Mouse (Mus musculus) inflammation-experienced regulatory T-cells, adult 6 months (primary cell): Measurements from ENCODE around the gene Lsm12. TPM values are rescaled to one million over a fixed set of nuclear protein-coding genes. Genes with fewer than 3 reads are reported as not detected.
A peak's percentile ranks its signal among the peaks of the same experiment; 100 is the strongest.

Experiments used
- ATAC-seq: one replicate; pipeline ENCODE4 v1.8.0; 2017
- polyA plus RNA-seq, 3 experiments: library from polyadenylated mRNA; unstranded; fragments of 100-300 nt; shearing (Covaris generic); gene quantifications; one replicate each; pipeline ENCODE4 v1.2.1; 2017

The Lsm12 gene
- polyA plus RNA-seq: 10 to 100 TPM; 58.3 to 99.6 (median 68.0) TPM

GRCm38 (mm10) chr11:102184646-102185495 is at the start of gene Lsm12:
Gene Lsm12 (minus strand): TSS chr11:102185296.
- ATAC-seq: peak; percentile 86

DNA sequence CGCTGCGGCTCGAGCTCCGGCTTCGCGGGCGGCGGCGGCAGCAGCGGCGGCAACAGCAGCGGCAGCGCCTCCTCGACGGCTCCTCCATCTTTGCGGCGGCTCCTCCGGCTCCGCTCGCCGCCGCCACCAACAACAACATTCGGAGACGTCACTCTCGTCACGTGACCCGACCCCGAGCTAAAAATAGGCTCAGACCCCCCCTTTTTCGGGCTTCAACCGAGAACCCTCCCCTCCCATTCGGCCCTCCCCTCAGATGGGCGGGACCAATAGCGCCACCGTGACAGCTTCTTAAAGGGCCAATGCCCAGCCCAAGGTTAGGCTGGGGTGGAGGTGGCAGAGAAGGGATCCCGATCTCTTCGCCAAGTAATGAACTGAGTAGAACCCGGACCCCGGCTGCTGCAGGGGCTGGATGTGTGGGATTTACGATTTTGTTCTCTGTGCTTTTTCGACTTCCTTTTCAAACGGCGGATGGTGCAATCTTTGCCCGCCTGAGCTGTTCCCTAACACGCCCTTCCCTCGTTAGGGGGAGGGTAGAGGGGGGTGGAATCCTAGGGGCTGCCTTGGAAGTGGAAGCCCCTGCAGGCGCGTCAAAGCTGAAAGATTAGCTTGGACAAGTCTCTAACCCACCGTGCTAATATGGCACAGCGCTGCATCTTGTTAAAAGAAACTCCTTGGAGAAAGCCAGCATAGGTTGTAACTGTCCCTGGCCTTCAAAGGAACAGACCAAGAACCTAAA is 45.1 kb upstream of the Lsm12 start, which contains the start of gene Hdac5:
TSS of gene Hdac5 (minus strand) at position 161 of the 736 bp plus-strand sequence.
- peak; percentile 94 for ATAC-seq

GRCm38 (mm10) chr11:102229331-102229953 is 44.3 kb upstream of the Lsm12 start:
- peak; percentile 15 for ATAC-seq

DNA sequence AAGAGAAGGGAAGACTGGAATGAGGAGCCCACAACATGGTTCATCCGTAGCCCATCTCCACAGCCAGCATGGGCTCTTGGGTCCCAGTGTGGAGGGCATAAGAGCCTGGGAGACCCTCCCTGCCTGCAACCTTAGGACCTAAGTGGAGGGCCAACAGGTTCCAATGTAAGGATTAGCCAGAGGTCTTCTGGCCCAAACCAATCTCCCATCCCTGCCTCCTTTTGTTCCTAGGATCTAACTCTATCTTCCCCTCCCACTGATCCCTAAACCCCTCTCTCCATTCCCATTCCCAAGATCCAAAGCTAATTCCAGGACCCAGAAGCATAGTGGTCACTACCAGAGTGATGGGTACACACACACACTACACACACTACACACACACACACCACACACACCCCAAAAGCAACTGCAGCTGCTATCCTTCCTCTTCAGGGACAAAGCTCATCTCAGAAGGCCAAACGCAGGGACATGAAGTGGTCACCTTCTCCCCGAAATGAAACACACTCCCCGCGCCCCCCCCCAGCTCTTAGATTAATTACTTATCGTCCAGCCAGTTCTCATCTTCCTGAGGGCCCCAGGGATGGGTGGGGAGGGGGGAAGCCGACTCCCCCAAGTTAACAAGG is 43.7 kb upstream of the Lsm12 start:
- ATAC-seq: no peak

DNA sequence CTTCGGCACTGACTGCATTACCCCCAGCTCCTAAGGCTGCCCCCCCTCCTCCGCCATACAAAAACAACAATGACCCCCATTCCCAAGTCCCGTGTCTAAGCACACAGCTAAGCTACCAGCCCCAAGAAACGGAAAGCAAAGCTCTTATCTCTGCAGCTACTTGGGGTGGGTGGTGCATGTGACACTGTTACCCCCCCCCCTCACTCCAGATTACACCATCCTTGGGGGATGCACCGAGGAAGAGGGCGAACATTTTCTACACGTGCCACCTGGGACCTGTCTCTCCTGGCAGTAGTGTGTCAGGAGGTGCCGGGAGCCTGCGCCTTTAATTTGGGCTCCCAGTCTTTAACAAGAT is 43.1 kb upstream of the Lsm12 start:
- ATAC-seq: no peak

DNA sequence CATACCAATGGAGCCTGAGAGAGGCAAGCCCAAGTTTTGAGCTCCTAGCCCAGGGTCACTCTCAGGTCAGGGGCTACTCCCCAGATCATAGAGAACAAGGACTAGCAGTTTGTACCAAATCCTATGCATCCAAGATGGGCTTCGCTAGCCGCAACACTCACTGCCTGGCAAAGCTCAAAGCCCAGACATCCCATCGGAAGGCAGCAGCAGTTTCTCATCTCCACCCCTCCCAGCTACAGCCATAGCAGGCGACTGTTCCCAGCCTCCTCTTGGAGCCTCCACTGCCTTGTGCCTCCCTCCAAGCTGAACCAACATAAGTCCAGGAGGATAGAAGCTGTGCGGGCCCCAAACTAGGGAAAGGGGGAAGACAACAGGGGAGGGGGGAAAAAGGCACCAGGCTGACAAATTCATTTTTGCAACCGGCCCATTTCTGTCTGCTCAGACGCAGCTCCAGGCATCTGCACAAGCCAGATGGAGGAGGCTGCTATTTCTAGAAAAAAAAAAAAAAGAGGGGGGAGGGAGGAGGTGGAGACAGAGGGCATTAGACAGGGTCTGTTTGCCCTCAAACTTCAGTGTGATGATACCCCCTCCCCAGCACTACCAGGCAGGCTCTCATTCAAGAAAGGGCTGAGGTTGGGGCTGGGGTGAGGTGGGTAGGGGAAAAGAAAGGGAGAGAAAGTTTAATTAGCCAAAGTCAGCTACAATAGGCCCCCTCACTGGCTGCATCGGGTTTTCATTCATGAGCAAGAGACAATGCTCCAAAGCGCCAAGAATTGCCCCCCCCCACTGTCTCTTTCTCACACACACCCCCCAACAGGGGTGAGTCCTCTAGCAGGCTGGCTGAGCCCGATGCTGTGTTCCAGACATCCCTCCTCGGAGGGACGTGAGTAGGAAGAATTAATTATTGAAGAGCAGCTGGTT is 42.4 kb upstream of the Lsm12 start:
- no peak for ATAC-seq

DNA sequence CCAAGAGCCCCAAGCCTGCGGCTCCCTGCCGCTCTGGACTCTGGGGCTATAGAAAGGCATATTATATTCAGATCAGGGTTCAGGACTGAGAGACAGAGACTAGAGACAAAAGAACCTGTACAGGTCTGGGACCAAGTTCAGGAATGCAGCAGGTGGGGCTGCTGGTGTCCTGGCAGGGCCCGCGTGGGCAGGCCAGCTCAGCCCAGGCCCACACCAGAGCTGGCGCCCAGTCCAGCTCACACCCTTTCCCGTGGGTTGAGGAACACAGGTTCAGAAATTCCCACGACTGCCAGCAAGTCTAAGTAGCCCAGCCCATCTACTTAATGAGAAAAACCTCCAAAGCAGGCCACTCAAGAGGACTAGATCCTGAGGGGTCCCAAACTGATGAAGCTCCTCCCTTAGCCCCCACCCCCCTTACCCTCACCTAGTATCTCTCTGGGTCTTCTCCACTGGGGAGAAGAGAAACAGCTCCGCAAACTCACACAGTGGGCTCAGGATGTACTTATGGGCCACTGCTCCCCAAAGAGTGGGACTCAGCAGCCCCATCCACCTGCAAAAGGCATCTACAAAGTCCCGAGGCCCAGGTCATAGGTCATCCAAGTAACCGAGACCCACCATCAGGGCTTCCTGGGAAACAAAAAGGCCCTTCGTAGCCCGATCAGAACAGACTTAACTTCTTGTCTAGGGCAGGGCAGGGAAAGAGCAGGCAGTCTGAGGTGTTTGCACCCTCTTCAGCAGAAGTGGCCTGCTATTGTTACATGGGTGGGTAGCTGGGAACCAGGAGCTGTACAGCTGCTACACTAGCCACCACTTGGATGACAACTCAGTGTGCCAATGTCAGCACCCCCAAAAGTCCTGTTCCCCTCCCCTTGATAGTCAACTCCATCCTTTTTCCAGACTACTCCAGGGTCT is 41.2 kb upstream of the Lsm12 start:
- ATAC-seq: no peak

DNA sequence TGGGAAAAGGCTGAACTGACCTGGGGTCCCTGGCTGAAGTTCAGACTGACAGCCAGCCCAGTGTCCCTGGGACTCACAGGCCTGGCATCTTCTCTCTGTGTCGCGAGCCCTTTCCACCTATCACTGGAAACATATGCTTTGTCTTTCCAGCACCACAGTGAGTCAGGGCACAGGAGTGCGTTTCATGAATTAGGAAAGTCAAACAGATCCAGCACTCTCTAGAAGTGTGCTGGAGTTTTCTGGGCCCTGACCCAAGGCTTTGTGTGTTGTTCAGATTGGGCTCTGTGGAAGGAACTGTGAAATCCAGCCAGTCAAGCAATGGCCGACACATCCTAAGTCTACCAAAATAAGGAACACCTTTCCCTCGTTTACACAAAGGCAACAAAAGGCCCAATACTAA is 40.1 kb upstream of the Lsm12 start:
- ATAC-seq: no peak

DNA sequence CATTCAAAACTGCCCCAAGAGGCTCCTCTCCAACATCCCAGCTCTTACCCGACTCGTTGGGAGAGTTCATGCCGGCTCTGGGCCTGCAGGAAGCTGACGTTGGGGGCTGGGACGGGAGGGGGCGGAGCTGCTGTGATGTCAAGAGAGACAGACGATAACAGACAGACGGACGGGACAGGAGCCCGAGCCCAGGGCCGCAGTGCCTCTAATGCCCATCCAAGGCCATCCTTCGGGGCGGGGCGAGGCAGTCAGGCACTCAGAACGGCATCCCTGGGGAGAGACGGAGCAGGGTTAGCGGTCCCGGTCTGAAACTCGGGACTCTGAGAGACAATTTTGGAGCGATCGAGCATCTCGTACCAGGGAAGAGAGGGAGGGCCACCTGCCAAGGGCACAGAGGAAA is 39.6 kb upstream of the Lsm12 start:
- ATAC-seq: no peak

GRCm38 (mm10) chr11:102223166-102223565 is 38.1 kb upstream of the Lsm12 start:
- ATAC-seq: peak; percentile 46

DNA sequence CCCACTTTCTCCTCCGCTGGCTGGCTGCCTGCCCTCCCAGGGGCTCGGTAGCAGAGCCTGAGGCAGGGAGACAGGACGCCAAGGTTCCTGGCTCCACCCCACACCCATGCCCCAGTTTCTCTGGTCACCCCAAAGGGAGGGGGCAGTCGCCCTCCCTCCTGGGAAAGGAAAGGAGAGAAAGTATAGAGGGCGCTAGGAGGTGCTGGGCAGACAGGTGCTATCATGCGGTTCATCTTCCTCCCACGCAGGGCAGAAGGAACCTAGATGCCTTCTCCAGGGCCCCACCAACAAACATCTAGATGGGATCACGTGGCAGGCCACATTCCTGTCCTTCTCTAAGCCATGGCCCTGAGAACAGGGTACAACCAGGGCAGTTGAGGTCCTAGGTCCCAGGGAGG is 36.9 kb upstream of the Lsm12 start:
- no peak for ATAC-seq

DNA sequence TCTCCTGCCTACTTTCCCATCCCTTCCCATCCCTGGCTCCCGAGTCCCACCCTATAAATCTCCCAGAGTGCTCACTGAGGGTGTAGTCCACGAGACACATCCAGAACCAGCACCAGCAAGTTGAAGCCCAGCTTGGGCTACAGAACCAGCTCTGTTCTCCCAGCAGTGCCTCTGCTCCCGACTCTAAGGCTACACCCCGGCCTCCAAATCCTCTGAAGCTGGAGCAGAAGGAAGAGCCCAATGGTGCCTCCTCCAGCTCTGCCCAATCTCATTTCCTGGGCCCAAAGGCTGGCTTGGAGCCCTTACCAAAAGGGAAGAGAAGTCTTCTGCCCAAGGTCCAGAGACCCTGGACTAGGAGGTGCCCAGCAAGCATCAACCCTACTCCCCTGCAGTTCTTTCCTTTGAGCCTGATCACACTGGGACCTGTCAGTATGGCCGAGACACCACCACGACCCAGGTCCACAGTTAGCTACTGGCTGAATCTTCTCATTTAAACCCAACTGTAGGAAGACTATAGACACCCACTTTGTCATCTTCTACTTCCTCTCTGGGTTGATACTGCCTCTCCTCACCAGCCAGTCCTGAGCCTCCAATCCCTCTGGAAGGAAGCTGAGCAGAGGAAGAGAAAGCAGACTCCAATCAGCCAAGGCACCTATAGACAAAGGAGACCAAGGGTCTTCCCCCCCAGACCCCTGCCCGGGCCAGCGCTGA is 36.3 kb upstream of the Lsm12 start:
- ATAC-seq: no peak

- ATAC-seq: no peak
Observed at GRCm38 (mm10) chr11:102220451-102220850, 35.4 kb upstream of the Lsm12 start.

DNA sequence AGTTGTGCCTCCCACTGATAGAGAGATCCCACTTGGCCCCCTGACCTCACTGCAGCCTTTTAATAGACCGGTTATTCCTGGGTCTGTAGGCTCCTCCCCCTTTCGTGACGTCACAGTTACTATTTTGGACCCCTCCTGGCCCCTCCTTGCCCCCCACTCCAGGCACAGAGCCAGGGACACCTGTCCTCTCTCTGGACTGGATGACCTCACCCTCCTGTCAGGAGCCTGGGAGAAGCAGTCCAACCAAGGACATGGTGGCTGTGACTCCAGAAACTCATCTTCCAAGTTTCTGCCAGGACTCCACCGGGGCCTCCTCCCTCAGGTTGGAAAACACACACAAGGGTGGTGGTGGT is 34.9 kb upstream of the Lsm12 start:
- no peak for ATAC-seq

- no peak for ATAC-seq
Observed at GRCm38 (mm10) chr11:102219247-102219993, 34.3 kb upstream of the Lsm12 start.

DNA sequence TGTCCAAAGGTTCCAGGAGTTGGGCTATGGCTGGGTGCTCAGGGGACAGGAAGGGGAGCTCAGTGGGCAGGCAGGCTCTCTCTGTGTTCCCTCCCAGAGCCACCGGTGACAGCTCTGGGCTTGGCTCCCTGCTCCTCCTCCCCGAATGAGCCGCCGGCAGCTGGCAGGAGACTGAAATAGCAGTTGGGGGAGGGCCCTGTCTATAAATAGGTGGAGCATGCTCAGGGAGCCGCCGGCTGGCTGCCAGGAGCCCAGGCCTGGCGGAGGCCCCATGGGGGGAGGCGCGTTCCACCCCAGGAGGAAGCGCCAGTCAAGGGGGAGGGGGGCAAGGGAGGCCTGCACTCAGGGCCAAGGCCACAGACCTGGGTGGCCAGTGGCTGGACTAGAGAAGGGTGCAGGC is 33.7 kb upstream of the Lsm12 start:
- peak; percentile 89 for ATAC-seq

GRCm38 (mm10) chr11:102217876-102218430 is 32.9 kb upstream of the Lsm12 start:
- ATAC-seq: no peak

GRCm38 (mm10) chr11:102217396-102217795 is 32.3 kb upstream of the Lsm12 start:
- ATAC-seq: no peak

- no peak for ATAC-seq
Observed at GRCm38 (mm10) chr11:102216886-102217240, 31.8 kb upstream of the Lsm12 start.
